Mouse (Mus musculus): ENCODE measurements at regions not wholly inside any gene's neighbourhood (a gene's known extent, or its start where the extent isn't known, plus 50 kb on each side); places are given as distances from the start of the nearest gene placed in this dataset.
A peak's percentile ranks its signal among the peaks of the same experiment; 100 is the strongest.

DNA sequence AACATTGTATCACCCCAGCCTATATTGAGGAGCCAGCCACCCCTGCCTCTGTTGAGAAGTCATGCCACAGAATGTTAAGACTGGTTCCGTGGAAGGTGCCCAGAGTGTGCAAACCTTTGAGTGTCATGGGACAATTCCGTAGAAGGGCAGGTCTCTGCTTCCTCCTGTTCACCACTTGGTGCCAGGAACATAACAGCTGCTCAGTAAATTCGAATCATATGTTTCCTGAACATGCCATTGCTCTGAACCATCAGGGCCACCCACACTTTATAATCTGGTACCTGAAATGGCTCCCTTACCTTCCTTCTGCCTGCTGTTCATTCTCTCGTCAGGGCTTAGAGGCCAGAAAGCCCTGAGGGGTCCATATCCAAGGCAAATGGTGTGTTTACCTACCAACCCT, 273.0 kb upstream of the 4930535I16Rik start:
- Histone ChIP-seq H3K4me1 (replicated peaks; ENCODE audit: control insufficient read depth, insufficient read depth, low read length) (no peaks in the 10 kb centered on the region), H3K9me3 (ENCODE audit: control insufficient read depth, low read length) (no peaks in the 10 kb centered on the region), H3K4me3 (ENCODE audit: low read depth, low read length) (no peak overlapping the region), H3K27ac (ENCODE audit: low read depth) (no peak overlapping the region), H3K36me3 (ENCODE audit: control insufficient read depth, insufficient read depth, low read length) (no peaks in the 10 kb centered on the region), H3K27me3 (replicated peaks; ENCODE audit: control insufficient read depth, insufficient read depth, low read length) (peaks cover 12% of the 10 kb centered on the region), H3K9ac (ENCODE audit: low read length) (no peak overlapping the region), H3K4me2 (ENCODE audit: low read length) (no peak overlapping the region)
- ATAC-seq (replicated peaks; ENCODE audit: low FRiP score, low TSS enrichment, low read depth) (no peak), DNase-seq (ENCODE audit: low spot score) (no peak)
- 74% methylated on average over 4 of the region's 4 CpGs for WGBS

DNA sequence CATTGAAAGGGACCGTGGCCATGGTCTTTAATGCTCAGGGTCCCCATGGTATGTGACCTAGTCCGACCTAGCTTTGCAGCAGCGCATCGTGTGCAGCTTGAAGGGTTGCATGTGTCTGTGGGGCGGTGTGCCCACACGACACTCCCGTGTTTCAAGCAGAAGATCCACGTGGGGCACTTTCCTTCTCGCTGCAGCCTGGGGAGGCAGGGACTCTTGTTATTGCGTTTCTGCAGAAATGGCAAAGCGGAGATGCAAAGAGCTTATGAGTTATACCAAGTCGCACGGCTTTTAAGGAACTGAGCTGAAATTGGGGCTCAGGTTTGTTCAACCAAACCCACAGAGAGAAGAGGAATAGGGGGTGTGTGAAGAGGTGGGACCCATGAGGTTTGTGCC, 272.2 kb upstream of the 4930535I16Rik start:
- Histone ChIP-seq H3K27ac (ENCODE audit: low read depth) (no peak overlapping the region), H3K4me3 (ENCODE audit: low read depth, low read length) (no peak overlapping the region), H3K9me3 (ENCODE audit: control insufficient read depth, low read length) (no peaks in the 10 kb centered on the region), H3K36me3 (ENCODE audit: control insufficient read depth, insufficient read depth, low read length) (no peaks in the 10 kb centered on the region), H3K4me1 (replicated peaks; ENCODE audit: control insufficient read depth, insufficient read depth, low read length) (no peaks in the 10 kb centered on the region), H3K27me3 (replicated peaks; ENCODE audit: control insufficient read depth, insufficient read depth, low read length) (peaks cover 12% of the 10 kb centered on the region), H3K9ac (ENCODE audit: low read length) (no peak overlapping the region), H3K4me2 (ENCODE audit: low read length) (no peak overlapping the region)
- WGBS: 56% methylated on average over 13 of the region's 13 CpGs
- ATAC-seq (replicated peaks; ENCODE audit: low FRiP score, low TSS enrichment, low read depth) (no peak), DNase-seq (ENCODE audit: low spot score) (no peak)

GRCm38 (mm10) chr4:124189352-124189992, 271.6 kb upstream of the 4930535I16Rik start:
- Histone ChIP-seq H3K4me3 (ENCODE audit: low read depth, low read length) (no peak overlapping the region), H3K9me3 (ENCODE audit: control insufficient read depth, low read length) (no peaks in the 10 kb centered on the region), H3K36me3 (ENCODE audit: control insufficient read depth, insufficient read depth, low read length) (no peaks in the 10 kb centered on the region), H3K9ac (ENCODE audit: low read length) (no peak overlapping the region), H3K27me3 (replicated peaks; ENCODE audit: control insufficient read depth, insufficient read depth, low read length) (peaks cover 12% of the 10 kb centered on the region), H3K27ac (ENCODE audit: low read depth) (no peak overlapping the region), H3K4me2 (ENCODE audit: low read length) (no peak overlapping the region), H3K4me1 (replicated peaks; ENCODE audit: control insufficient read depth, insufficient read depth, low read length) (no peaks in the 10 kb centered on the region)
- DNase-seq (ENCODE audit: low spot score): peak; percentile 58
- WGBS: 14% methylated on average over 24 of the region's 24 CpGs
- ATAC-seq (replicated peaks; ENCODE audit: low FRiP score, low TSS enrichment, low read depth): peak; percentile 75; the same call in 1 of the 2 replicates

GRCm38 (mm10) chr4:124187108-124187507, 269.3 kb upstream of the 4930535I16Rik start:
- no peaks in the 10 kb centered on the region for H3K4me1 ChIP-seq (replicated peaks; ENCODE audit: control insufficient read depth, insufficient read depth, low read length)
- no peaks in the 10 kb centered on the region for H3K9me3 ChIP-seq (ENCODE audit: control insufficient read depth, low read length)
- H3K36me3 ChIP-seq (ENCODE audit: control insufficient read depth, insufficient read depth, low read length): no peaks in the 10 kb centered on the region
- H3K27ac ChIP-seq (ENCODE audit: low read depth): no peak overlapping the region
- no peak overlapping the region for H3K4me3 ChIP-seq (ENCODE audit: low read depth, low read length)
- H3K4me2 ChIP-seq (ENCODE audit: low read length): no peak overlapping the region
- no peak overlapping the region for H3K9ac ChIP-seq (ENCODE audit: low read length)
- WGBS: 76% methylated on average over 4 of the region's 4 CpGs
- DNase-seq (ENCODE audit: low spot score) (no peak), ATAC-seq (replicated peaks; ENCODE audit: low FRiP score, low TSS enrichment, low read depth) (no peak)
- peaks cover 12% of the 10 kb centered on the region for H3K27me3 ChIP-seq (replicated peaks; ENCODE audit: control insufficient read depth, insufficient read depth, low read length)

GRCm38 (mm10) chr4:124181335-124181734, 263.5 kb upstream of the 4930535I16Rik start:
- no peak for DNase-seq (ENCODE audit: low spot score)
- H3K9ac ChIP-seq (ENCODE audit: low read length): no peak overlapping the region

DNA sequence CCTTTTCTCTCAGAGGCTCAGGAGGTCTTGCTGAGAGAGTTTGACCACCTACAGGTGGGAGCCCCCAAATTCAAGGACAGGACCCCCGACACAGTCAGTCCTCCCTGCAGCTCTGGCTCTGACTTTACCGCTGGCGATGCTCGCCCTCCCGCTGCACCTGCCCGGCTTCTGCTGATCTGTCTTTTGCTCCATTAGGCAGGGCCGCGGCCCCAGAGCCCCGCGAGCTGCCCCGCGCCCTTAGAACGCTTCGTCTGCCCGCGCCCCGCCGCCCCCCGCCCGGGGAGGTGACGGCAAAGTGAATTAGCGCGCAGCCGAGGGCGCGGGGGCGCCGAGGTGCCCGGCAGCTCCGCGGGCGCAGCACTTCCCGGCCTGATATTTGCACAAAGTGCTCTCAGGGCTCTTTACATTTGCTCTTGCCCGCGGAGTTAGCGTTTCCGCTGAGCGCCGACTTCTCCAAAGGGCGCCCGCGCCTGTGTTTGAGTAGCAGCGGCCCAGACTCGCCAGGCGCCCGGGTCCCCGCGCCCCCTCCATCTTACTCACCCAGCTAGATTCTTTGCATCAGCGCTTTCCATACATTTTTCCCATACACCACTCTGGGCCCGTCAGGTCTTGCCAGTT, 260.7 kb upstream of the 4930535I16Rik start:
- Histone ChIP-seq H3K36me3 (ENCODE audit: control insufficient read depth, insufficient read depth, low read length) (no peaks in the 10 kb centered on the region), H3K4me2 (ENCODE audit: low read length) (peak overlapping the region; percentile 74), H3K4me3 (ENCODE audit: low read depth, low read length) (peak overlapping the region; percentile 29), H3K27ac (ENCODE audit: low read depth) (no peak overlapping the region), H3K27me3 (replicated peaks; ENCODE audit: control insufficient read depth, insufficient read depth, low read length) (peaks cover 22% of the 10 kb centered on the region), H3K9ac (ENCODE audit: low read length) (0 out of 2 replicates have a peak overlapping the region, but pooled peaks have one; percentile 13), H3K4me1 (replicated peaks; ENCODE audit: control insufficient read depth, insufficient read depth, low read length) (no peaks in the 10 kb centered on the region), H3K9me3 (ENCODE audit: control insufficient read depth, low read length) (no peaks in the 10 kb centered on the region)
- under 1% methylated on average over 50 of the region's 50 CpGs for whole genome bisulfite sequencing
- DNase-seq (ENCODE audit: low spot score) (peak; percentile 55), ATAC-seq (replicated peaks; ENCODE audit: low FRiP score, low TSS enrichment, low read depth) (no peak)

More at GRCm38 (mm10) chr4:124181335-124181734, 263.5 kb upstream of the 4930535I16Rik start:
- 78% methylated on average over 4 of the region's 4 CpGs for WGBS
- Histone ChIP-seq H3K4me2 (ENCODE audit: low read length) (no peak overlapping the region), H3K36me3 (ENCODE audit: control insufficient read depth, insufficient read depth, low read length) (no peaks in the 10 kb centered on the region), H3K27me3 (replicated peaks; ENCODE audit: control insufficient read depth, insufficient read depth, low read length) (peaks cover 22% of the 10 kb centered on the region), H3K9me3 (ENCODE audit: control insufficient read depth, low read length) (no peaks in the 10 kb centered on the region), H3K4me3 (ENCODE audit: low read depth, low read length) (no peak overlapping the region), H3K4me1 (replicated peaks; ENCODE audit: control insufficient read depth, insufficient read depth, low read length) (no peaks in the 10 kb centered on the region), H3K27ac (ENCODE audit: low read depth) (no peak overlapping the region)
- no peak for ATAC-seq (replicated peaks; ENCODE audit: low FRiP score, low TSS enrichment, low read depth)

DNA sequence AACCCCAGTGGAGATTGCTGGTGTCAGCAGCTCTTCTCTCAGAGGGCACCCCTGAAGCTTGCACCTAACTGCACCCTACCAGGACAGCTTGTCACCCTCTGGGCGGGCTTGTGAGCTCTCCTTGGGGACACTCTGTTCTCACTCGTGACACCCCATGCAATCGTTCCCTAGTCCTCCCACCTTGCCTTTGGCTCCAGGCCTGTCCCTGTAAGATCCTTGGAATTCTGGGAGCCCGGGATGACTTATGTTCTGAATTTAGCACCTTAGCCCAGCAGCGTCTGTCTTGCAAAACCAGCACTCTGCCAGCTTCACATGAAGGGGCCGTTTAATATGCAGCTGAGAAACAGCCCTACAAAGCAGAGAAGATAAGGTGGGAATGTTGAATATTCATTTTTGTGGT, 257.7 kb upstream of the 4930535I16Rik start:
- Histone ChIP-seq H3K36me3 (ENCODE audit: control insufficient read depth, insufficient read depth, low read length) (no peaks in the 10 kb centered on the region), H3K4me3 (ENCODE audit: low read depth, low read length) (no peak overlapping the region), H3K9ac (ENCODE audit: low read length) (no peak overlapping the region), H3K4me1 (replicated peaks; ENCODE audit: control insufficient read depth, insufficient read depth, low read length) (no peaks in the 10 kb centered on the region), H3K27me3 (replicated peaks; ENCODE audit: control insufficient read depth, insufficient read depth, low read length) (peaks cover 22% of the 10 kb centered on the region), H3K27ac (ENCODE audit: low read depth) (no peak overlapping the region), H3K9me3 (ENCODE audit: control insufficient read depth, low read length) (no peaks in the 10 kb centered on the region), H3K4me2 (ENCODE audit: low read length) (no peak overlapping the region)
- DNase-seq (ENCODE audit: low spot score) (no peak), ATAC-seq (replicated peaks; ENCODE audit: low FRiP score, low TSS enrichment, low read depth) (no peak)
- 48% methylated on average over 6 of the region's 6 CpGs for WGBS

DNA sequence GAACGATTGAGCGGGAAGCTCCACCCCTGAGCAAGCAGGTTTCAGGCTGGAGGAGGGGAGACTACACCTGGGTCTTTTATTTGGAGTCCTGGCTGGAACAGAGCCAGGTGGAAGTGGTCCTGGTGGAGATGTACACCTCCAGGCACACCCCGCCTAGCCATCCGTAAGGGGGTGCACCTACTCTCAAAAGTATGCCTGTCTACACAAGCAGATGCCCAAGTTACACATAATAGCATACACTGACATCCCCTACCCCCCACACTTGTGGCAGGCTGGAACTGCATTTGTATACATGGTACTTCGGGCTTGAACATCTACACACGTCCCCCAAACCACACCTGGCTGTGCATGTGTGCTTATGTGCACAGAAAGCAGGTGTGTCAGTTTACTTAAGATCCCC, 236.8 kb upstream of the 4930535I16Rik start:
- Histone ChIP-seq H3K9ac (ENCODE audit: low read length) (no peak overlapping the region), H3K27ac (ENCODE audit: low read depth) (no peak overlapping the region), H3K9me3 (ENCODE audit: control insufficient read depth, low read length) (no peaks in the 10 kb centered on the region), H3K4me1 (replicated peaks; ENCODE audit: control insufficient read depth, insufficient read depth, low read length) (0 out of 2 replicates have a peak, but pooled peaks cover 2% of the 10 kb centered on the region), H3K4me3 (ENCODE audit: low read depth, low read length) (no peak overlapping the region), H3K27me3 (replicated peaks; ENCODE audit: control insufficient read depth, insufficient read depth, low read length) (no peaks in the 10 kb centered on the region), H3K4me2 (ENCODE audit: low read length) (no peak overlapping the region), H3K36me3 (ENCODE audit: control insufficient read depth, insufficient read depth, low read length) (no peaks in the 10 kb centered on the region)
- DNase-seq (ENCODE audit: low spot score): no peak
- ATAC-seq (replicated peaks; ENCODE audit: low FRiP score, low TSS enrichment, low read depth): no peak
- WGBS: 83% methylated on average over 4 of the region's 6 CpGs

Data from intestine, embryonic 14.5 days (tissue).